Mouse (Mus musculus): ENCODE measurements around the gene Nr4a2. TPM values are rescaled to one million over a fixed set of nuclear protein-coding genes. Genes with fewer than 3 reads are reported as not detected.

Gene Nr4a2
- polyA plus RNA-seq, 1 experiment from 2014 or later, result 0.29 TPM

DNA sequence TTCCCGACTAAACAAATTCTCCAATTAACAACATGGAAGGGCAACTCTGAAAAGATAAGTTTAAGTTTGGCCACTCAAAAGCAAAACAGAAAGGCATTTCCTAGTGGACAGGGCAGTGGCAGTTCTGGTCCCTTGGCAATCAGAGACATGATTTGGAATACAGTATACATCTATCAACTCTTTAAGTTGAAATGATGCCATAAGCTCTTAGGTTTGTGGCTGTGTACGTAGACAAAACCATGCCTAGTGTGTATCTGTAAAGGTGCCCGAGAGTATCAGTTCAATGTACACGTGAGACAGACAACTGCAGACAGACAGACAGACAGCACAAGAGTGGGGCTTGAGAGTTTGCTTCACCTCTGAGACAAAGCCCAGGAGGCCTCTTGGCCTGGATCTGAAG is 2.7 kb downstream of the Nr4a2 start:
- Histone ChIP-seq H3K9me3 (replicated peaks) (no peaks in the 10 kb centered on the region), H3K4me2 (no peak overlapping the region), H3K27ac (no peak overlapping the region), H3K4me1 (replicated peaks) (peaks cover 29% of the 10 kb centered on the region), H3K4me3 (replicated peaks) (no peak overlapping the region), H3K36me3 (no peaks in the 10 kb centered on the region), H3K27me3 (no peaks in the 10 kb centered on the region; the same call in 1 of the 2 replicates), H3K9ac (no peak overlapping the region)
- ATAC-seq (ENCODE audit: low read depth) (no peak), DNase-seq (no peak)
- WGBS (ENCODE audit: insufficient replicate concordance), result 70% methylated on average over 4 of the region's 4 CpGs

DNA sequence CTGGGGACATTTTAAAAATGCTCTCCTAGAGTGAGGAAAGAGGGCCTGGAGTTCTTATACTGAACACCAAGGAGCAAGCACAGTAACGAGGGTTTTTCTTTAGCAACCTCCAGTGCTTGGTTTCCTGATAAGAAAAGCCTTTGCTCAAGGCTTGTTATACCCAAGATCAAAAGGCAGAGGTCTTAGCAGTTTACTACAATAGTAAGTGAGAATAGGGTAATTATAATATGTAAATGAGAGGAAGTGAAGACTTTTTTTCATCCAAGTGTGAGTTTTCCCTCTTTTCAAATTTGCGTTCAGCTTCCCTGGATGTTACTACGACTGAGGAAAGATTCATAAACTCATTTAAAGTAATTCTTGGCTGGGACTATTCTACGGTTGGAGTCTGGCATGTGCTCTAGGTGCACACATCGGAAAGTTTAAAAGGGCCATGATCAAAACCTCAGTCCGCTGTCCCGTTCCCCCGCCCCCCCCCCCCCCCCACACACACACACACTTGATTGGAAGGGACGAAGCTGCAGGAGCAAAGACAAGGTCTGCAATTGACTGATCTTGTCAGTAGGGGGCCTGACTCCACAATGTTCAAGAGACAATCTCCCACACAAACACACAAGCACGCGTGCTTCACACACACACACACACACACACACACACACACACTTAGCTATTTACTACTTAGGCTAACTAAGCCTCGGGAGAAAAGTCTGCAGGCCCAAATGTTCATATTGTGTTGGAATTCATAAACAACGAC is 6.4 kb downstream of the Nr4a2 start:
- Histone ChIP-seq H3K4me3 (replicated peaks) (peak overlapping the region; percentile 74), H3K9ac (peak overlapping the region; percentile 69), H3K4me1 (replicated peaks) (peaks cover 37% of the 10 kb centered on the region), H3K27ac (peak overlapping the region; percentile 37), H3K36me3 (no peaks in the 10 kb centered on the region), H3K9me3 (replicated peaks) (no peaks in the 10 kb centered on the region), H3K4me2 (peak overlapping the region; percentile 98), H3K27me3 (peaks cover 34% of the 10 kb centered on the region)
- WGBS (ENCODE audit: insufficient replicate concordance), result 2% methylated on average over 13 of the region's 13 CpGs
- DNase-seq (peak; percentile 49), ATAC-seq (ENCODE audit: low read depth) (peak; percentile 39; the same call in 1 of the 2 replicates)

DNA sequence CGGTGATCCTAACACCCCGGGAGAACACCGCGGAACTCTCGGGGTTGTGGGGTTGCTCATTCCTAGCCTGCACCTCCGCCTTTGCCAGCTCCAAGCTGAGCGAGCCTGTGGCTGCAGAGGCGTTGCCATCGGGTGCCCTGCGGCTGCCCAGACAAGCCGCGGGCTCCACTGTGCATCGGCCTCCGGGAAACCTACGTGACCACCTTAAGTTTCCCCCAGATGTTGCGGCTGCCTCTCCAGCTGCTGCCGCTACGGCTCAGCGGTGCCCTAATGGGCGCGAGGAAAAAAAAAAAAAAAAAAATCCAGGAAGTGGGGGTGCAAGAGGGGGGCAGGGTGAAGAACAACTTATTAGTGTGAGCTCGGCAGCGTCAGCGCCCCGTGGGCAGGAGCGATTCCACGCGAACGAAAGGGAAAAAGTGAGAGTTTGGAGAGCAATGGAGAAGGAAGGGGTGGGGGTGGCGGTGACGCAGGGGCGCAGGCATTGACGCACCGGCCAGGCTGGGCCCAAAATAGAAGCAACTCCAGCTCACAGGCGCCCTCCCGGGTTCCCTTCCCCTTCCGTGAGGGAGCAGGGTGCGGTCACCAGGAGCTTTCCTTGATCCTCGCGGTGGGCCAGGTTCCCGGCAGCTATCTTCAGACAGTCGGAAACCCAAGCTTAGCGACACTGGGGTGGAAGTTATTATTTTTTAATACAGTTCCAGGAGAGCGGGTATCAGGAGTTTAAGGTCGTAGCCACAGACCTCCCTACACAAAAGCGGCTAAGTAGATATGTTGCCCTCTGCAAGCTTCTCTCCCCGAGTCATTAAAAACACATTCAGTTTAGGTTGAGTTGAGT is 7.2 kb downstream of the Nr4a2 start:
- under 1% methylated on average over 47 of the region's 47 CpGs for WGBS (ENCODE audit: insufficient replicate concordance)
- Histone ChIP-seq H3K4me2 (peak overlapping the region; percentile 98), H3K27ac (peak overlapping the region; percentile 37), H3K4me1 (replicated peaks) (peaks cover 36% of the 10 kb centered on the region), H3K4me3 (replicated peaks) (peak overlapping the region; percentile 74), H3K9me3 (replicated peaks) (no peaks in the 10 kb centered on the region), H3K27me3 (peaks cover 42% of the 10 kb centered on the region), H3K36me3 (no peaks in the 10 kb centered on the region), H3K9ac (peak overlapping the region; percentile 69)
- DNase-seq (peak; percentile 52), ATAC-seq (ENCODE audit: low read depth) (peak; percentile 56)

DNA sequence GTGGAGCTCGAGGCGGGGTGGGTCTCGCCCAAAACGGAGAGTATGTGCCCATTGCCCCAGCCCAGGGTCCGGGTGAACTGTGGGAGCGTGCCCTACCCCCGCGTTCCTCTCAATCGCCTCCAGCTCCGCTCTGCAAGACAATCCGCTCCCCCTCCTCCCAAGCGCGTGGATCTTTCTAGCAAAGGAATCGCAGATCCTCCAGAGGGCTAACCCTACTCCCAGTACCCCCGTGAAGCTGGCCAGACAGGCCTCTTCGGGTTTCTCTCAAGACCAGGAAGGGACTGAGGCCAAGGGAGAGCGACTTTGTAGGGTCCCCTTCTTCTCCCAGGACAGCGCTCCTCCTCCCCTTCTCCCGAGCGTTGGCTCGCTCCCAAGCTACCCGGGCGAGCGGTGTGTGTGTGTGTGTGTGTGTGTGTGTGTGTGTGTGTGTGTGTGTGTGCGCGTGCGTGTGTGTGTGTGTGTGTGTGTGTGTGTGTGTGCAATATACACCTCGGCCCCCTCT is 7.9 kb downstream of the Nr4a2 start:
- Histone ChIP-seq H3K9me3 (replicated peaks) (no peaks in the 10 kb centered on the region), H3K4me3 (replicated peaks) (peak overlapping the region; percentile 74), H3K9ac (peak overlapping the region; percentile 69), H3K27me3 (peaks cover 49% of the 10 kb centered on the region), H3K27ac (no peak overlapping the region), H3K4me2 (peak overlapping the region; percentile 98), H3K4me1 (replicated peaks) (peaks cover 33% of the 10 kb centered on the region), H3K36me3 (no peaks in the 10 kb centered on the region)
- WGBS (ENCODE audit: insufficient replicate concordance), result 1% methylated on average over 19 of the region's 28 CpGs
- DNase-seq (no peak), ATAC-seq (ENCODE audit: low read depth) (peak; percentile 32)

DNA sequence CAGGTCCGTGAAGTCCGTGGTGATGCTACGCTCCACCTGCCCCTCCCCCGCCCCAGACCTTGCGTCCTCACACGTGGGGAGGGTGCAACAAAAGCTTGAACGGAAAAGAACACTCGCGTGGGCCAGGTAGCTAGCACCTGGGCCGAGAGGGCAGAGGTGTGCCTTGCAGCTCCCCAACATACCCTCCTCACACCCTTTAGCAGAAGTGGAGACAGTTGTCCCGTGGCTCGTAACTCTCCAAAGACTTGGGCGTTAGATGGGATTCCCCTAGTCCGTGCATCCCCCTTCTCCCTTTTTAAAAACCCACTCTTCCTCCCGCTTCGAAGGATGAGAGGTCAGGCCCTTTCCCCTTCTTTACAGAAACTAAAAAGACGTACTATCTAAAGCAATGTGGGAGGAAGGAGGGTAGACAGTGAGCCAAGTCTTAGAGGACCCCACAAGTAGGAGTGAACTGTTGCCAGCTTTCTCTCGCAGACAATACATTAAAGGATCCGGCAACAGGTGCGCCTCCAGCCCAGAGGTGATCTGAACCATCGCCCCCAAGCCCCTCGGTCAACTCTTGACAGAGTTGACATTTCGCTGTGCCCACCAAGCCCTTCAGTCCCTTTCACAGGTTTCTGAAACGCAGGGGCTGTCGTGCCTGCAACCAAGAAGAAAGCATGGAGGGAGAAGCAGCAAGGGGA is 8.5 kb downstream of the Nr4a2 start:
- ATAC-seq (ENCODE audit: low read depth), result no peak
- Histone ChIP-seq H3K27me3 (peaks cover 55% of the 10 kb centered on the region), H3K4me3 (replicated peaks) (peak overlapping the region; percentile 74), H3K4me2 (peak overlapping the region; percentile 98), H3K9ac (peak overlapping the region; percentile 69), H3K4me1 (replicated peaks) (peaks cover 31% of the 10 kb centered on the region), H3K36me3 (no peaks in the 10 kb centered on the region), H3K9me3 (replicated peaks) (no peaks in the 10 kb centered on the region), H3K27ac (no peak overlapping the region)
- DNase-seq, result no peak
- WGBS (ENCODE audit: insufficient replicate concordance), result 0% methylated on average over 25 of the region's 25 CpGs

DNA sequence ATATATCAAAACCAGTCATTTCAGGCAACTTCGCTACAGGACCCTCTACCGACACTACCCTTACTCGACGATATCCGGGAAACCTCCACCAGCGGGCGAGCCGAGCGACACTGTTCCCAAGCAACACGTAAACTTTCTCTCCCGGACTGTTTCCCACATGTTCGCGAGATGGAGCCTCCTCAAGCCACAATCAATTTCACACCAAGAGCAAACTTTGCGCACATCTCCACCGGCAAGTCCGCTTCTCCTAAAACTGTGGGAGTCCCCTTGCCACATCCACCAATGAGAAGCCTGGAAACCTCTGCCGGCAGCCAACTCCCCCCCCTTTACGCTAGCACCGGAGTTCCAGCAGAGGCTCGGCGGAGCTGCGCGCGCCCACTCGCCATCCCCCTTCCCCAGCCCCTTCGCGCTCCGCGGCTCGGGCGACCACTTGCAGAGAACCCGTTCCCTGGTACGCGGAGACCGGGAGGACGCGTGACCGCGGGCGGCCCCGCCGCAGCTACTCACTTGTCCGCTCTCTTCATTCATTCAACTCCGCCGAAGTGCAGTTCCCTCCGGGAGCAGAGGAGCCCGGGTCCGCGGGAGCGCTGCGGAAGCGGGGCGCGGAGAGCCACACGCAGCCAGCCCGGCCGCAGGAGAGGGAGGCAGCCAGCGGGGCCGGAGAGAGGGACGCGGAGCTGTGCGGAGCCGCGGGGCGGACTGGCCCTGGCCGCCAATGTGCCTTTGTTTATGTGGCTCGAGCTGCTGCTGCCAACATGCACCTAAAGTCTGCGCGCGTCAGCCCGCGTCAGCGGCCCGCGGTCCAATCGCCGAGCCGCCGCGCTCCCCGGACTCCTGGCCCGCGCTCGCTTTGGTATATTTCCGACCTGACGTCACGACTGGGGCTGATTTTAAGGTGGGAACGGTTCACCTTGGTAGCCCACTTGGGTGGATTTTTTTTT is 9.3 kb downstream of the Nr4a2 start:
- Histone ChIP-seq H3K27ac (no peak overlapping the region), H3K9me3 (replicated peaks) (no peaks in the 10 kb centered on the region), H3K4me3 (replicated peaks) (peak overlapping the region; percentile 74), H3K27me3 (peaks cover 63% of the 10 kb centered on the region), H3K9ac (peak overlapping the region; percentile 69), H3K4me1 (replicated peaks) (peaks cover 31% of the 10 kb centered on the region), H3K4me2 (peak overlapping the region; percentile 98), H3K36me3 (no peaks in the 10 kb centered on the region)
- DNase-seq (peak; percentile 70), ATAC-seq (ENCODE audit: low read depth) (peak; percentile 74)
- WGBS (ENCODE audit: insufficient replicate concordance), result under 1% methylated on average over 88 of the region's 88 CpGs

DNA sequence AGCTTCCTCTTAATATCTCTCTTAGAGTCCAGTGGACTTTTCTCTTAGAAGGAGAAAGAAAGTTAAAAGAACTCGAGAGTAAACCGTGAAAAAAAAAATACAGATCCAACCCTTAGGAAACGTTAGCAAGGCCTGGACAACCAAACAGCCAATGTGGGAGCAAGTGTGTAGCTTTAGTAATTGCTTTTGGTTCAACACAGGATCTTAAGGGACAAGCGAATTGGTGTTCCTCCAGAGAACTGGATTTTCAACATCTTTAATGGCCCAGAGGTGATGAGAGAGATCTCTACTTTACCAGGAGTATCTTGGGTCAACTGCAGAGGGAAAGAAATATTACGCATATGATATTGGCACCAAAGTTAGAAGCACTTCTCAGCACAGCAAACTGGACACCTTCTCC is 10.4 kb downstream of the Nr4a2 start:
- H3K9me3 ChIP-seq (replicated peaks), result no peaks in the 10 kb centered on the region
- H3K4me1 ChIP-seq (replicated peaks), result peaks cover 31% of the 10 kb centered on the region
- H3K27ac ChIP-seq, result no peak overlapping the region
- H3K36me3 ChIP-seq, result no peaks in the 10 kb centered on the region
- WGBS (ENCODE audit: insufficient replicate concordance), result 33% methylated on average over 5 of the region's 5 CpGs
- no peak overlapping the region for H3K9ac ChIP-seq
- ATAC-seq (ENCODE audit: low read depth), result no peak
- no peak for DNase-seq
- H3K4me2 ChIP-seq, result peak overlapping the region; percentile 98
- peaks cover 74% of the 10 kb centered on the region for H3K27me3 ChIP-seq
- H3K4me3 ChIP-seq (replicated peaks), result peak overlapping the region; percentile 74

DNA sequence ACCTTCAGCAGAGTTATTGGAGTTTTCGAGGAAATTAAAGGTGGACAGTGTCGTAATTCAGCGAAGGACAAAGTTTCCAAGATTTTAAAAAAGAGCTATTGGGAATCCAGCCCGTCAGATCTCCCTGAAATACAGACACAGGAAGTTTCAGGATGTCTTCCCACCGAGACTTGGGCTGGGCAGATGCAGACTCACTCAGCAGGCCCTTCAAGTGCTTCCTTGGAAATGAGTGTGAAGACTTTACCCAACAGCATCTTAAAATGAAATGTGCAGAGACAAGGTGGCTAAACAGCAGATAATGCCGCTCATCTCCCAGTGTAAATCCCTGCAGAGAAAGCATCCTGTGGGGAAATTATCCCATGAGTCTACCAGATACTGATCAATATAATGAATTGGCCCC is 10.9 kb downstream of the Nr4a2 start:
- peaks cover 78% of the 10 kb centered on the region for H3K27me3 ChIP-seq
- H3K36me3 ChIP-seq, result no peaks in the 10 kb centered on the region
- no peak overlapping the region for H3K4me3 ChIP-seq (replicated peaks)
- 18% methylated on average over 6 of the region's 6 CpGs for WGBS (ENCODE audit: insufficient replicate concordance)
- H3K9me3 ChIP-seq (replicated peaks), result no peaks in the 10 kb centered on the region
- no peak overlapping the region for H3K9ac ChIP-seq
- DNase-seq (no peak), ATAC-seq (ENCODE audit: low read depth) (no peak)
- no peak overlapping the region for H3K27ac ChIP-seq
- peaks cover 31% of the 10 kb centered on the region for H3K4me1 ChIP-seq (replicated peaks)
- 0 out of 2 replicates have a peak overlapping the region, but pooled peaks have one; percentile 6 for H3K4me2 ChIP-seq

DNA sequence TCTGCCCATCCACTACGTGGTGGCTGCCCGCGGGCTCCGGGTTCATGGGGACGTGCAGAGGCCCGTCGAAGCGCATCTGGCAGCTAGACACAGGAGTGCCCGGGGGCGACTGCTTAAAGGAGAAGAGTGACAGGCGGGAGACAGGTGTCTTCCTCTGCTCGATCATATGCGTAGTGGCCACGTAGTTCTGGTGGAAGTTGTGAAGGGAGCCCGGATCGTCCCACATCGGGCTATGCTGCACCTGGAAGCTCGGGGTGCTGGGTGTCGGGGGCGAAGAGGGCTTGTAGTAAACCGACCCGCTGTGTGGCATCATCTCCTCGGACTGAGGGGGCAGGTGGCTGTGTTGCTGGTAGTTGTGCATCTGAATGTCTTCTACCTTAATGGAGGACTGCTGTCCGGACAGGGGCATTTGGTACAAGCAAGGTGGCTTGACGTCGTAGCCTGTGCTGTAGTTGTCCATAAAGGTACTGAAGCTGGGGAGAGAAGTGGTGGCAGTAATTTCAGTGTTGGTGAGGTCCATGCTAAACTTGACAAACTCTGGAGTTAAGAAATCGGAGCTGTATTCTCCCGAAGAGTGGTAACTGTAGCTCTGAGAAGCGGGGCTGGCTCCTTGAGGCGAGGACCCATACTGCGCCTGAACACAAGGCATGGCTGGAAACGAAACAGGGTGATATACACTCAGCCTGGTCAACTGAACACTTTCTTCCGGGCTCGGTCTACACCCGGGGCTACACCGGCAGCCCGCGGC is 11.8 kb downstream of the Nr4a2 start:
- Histone ChIP-seq H3K27me3 (peaks cover 86% of the 10 kb centered on the region), H3K4me2 (no peak overlapping the region), H3K36me3 (no peaks in the 10 kb centered on the region), H3K4me1 (replicated peaks) (peaks cover 26% of the 10 kb centered on the region), H3K9ac (no peak overlapping the region), H3K4me3 (replicated peaks) (no peak overlapping the region), H3K9me3 (replicated peaks) (no peaks in the 10 kb centered on the region), H3K27ac (no peak overlapping the region)
- DNase-seq (no peak), ATAC-seq (ENCODE audit: low read depth) (no peak)
- 6% methylated on average over 38 of the region's 38 CpGs for WGBS (ENCODE audit: insufficient replicate concordance)

Data from liver, embryonic 13.5 days (tissue).